Mouse (Mus musculus): ENCODE measurements around the gene Mtx1. TPM values are rescaled to one million over a fixed set of nuclear protein-coding genes. Genes with fewer than 3 reads are reported as not detected.

Gene Mtx1
- polyA plus RNA-seq, 1 experiment from 2014 or later, result 167 TPM

DNA sequence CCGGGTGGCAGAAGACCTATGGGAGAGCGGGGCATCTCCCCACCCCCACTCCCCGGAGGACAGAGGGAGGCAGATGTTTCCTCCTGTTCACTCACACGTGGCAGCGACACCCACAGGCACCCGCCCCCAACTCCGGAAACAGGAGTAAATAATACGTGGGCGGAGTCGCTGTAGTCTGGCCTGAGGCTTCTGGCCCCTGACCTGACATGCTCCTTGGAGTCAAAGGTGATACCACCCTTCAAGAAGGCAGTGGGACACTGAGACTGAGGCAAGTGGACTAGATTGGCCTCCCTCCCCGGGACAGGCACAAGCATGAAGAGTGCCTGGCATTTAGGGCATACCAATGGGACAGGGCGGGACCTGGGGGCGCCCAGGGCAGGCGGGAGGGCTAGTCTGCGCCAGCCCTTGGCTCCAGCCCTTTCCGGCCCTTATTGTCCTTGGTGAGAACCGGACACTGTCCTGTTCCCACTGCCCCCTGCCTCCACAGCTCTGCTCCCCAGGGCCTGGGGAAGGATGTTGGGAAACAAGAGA, 24.5 kb upstream of the Mtx1 start:
- Histone ChIP-seq H3K4me1 (peaks cover 41% of the 10 kb centered on the region), H3K27ac (no peak overlapping the region), H3K4me2 (peak overlapping the region; percentile 40), H3K9ac (no peak overlapping the region), H3K9me3 (replicated peaks) (no peaks in the 10 kb centered on the region), H3K36me3 (peaks cover 18% of the 10 kb centered on the region), H3K27me3 (replicated peaks) (peaks cover 43% of the 10 kb centered on the region), H3K4me3 (0 out of 2 replicates have a peak overlapping the region, but pooled peaks have one; percentile 7)
- WGBS (ENCODE audit: insufficient replicate concordance), result 5% methylated on average over 17 of the region's 17 CpGs
- peak; percentile 33 for ATAC-seq

DNA sequence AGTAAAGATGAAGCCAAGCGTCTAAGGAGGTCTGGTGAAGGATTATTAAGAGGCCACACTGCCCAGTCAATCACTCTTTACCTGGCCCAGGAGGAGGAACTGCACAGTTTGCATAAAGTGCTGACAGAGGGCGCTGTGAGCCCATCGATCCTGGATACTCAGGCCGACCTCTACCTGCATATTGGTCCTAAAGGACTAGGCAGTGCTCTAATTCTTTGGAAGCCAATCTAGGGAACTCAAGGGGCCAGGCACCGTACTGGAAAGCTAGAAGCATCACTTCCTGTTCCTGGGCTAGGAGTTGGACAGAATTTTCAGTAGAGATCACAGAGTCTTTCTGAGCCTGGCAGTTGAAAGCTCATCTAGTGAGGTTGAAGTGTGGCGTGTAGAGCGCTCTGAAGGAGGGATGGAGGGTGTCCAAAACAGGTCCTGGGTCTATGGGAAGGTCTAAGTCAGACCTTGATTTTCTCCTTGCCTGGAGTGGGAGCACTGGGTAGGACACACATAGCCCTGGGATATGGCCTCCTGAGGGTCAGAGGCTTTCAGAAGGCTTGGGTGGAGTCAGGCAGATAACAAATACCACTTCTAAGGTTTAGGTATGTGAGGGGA, 23.6 kb upstream of the Mtx1 start:
- Histone ChIP-seq H3K36me3 (peaks cover 18% of the 10 kb centered on the region), H3K4me1 (peaks cover 48% of the 10 kb centered on the region), H3K9ac (no peak overlapping the region), H3K4me3 (no peak overlapping the region), H3K27me3 (replicated peaks) (peaks cover 43% of the 10 kb centered on the region), H3K27ac (no peak overlapping the region), H3K9me3 (replicated peaks) (no peaks in the 10 kb centered on the region), H3K4me2 (no peak overlapping the region)
- no peak for ATAC-seq
- 14% methylated on average over 7 of the region's 7 CpGs for WGBS (ENCODE audit: insufficient replicate concordance)

DNA sequence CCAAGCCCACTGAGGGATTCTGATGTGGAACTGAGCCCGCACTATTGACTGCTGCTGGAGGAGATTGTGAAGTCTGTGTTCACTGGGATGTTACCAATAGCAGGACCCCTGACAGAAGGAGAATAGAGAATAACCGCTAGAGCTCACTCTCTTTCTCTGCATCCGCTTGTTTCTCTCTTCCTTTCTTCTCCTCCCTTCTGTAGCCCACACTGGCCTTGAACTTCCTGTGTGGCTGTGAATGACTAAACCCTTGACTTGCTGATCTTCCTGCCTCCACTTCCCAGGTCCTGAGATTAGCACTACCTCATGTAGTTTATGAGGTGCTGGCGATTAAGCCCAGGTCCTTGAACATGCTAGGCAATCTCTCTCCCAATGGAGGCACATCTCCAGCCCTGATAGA, 20.6 kb upstream of the Mtx1 start:
- H3K4me2 ChIP-seq, result peak overlapping the region; percentile 88
- H3K4me3 ChIP-seq, result peak overlapping the region; percentile 75; the same call in 1 of the 2 replicates
- no peaks in the 10 kb centered on the region for H3K9me3 ChIP-seq (replicated peaks)
- H3K4me1 ChIP-seq, result peaks cover 65% of the 10 kb centered on the region
- ATAC-seq, result no peak
- peaks cover 56% of the 10 kb centered on the region for H3K27me3 ChIP-seq (replicated peaks)
- WGBS (ENCODE audit: insufficient replicate concordance), result 58% methylated on average over 4 of the region's 4 CpGs
- peaks cover 18% of the 10 kb centered on the region for H3K36me3 ChIP-seq
- H3K27ac ChIP-seq, result no peak overlapping the region
- peak overlapping the region; percentile 76; the same call in 1 of the 2 replicates for H3K9ac ChIP-seq

DNA sequence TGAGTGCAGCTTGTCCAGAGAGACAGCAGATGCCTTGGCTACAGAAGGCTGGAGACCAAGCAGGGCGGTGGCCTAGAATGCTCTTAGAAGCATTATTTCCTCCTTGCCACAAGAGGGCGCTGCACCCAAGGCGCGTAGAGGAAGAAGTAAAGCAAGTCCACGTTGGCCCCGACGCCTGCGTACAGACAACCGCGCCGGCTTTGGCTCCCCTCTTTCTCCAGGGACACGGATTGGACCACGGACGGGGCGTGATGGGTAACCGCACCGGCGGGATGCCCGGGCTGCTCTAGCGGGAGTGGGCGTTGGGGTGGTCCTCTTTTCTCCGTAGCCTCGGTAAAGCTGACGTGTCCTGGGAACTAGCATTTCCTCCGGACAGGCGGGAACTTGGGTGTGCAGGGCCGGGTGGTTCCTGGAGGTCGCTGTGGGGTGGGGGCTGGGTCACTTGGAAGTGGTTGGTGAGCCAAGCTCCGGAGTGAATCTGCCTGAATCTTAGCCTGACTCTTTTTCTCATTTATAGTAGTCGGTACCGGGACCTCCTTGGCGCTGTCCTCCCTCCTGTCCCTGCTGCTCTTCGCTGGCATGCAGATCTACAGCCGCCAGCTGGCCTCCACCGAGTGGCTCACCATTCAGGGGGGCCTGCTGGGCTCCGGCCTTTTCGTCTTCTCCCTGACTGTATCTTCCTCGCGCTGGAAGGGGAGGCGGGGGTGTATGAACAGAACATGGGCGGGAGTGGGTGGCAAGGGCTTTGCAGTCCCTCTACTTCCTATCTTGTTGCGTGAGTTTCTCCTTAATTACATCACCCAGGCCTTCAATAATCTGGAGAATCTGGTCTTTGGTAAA, 19.6 kb upstream of the Mtx1 start, which contains the start of gene Trim46:
Trim46 (minus strand) TSS at position 49 of the 840 bp plus-strand sequence.
- Histone ChIP-seq H3K9ac (peak within 1 kb of the TSS; percentile 76), H3K27ac (peak within 1 kb of the TSS; percentile 49; the same call in 1 of the 2 replicates), H3K9me3 (replicated peaks) (no peaks in the 10 kb centered on the region), H3K4me3 (peak within 1 kb of the TSS; percentile 75), H3K4me1 (peaks cover 63% of the 10 kb centered on the region), H3K36me3 (peaks cover 18% of the 10 kb centered on the region), H3K4me2 (peak within 1 kb of the TSS; percentile 88), H3K27me3 (replicated peaks) (peaks cover 53% of the 10 kb centered on the region)
- ATAC-seq, result peak; percentile 66
- WGBS (ENCODE audit: insufficient replicate concordance), result under 1% methylated on average over 42 of the region's 42 CpGs

DNA sequence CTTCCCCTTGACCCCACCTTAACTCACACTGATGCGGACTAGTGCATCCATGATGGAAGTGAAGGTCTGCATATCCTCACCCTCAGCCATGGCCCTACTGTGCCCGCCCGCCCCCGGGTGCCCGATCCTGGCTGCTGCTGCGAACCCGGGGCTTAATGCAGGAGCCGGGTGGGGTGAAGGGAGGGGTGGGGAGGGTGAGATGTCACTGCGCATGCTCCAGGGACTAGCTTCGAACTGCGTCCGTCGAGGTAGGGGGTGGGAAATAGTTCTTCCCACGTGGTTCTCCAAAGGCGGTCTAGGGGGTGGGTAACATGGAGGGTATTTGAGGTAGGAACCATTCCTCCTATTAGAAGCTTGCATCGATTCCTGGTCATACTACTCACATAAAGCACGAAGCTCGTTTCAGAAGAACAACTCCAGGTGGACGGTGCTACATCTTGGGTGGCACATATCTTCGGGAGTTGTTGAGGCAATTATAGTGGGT, 18.8 kb upstream of the Mtx1 start, which contains the start of gene Krtcap2:
Krtcap2 (plus strand) TSS at position 279 of the 484 bp plus-strand sequence.
- WGBS (ENCODE audit: insufficient replicate concordance), result 5% methylated on average over 20 of the region's 20 CpGs
- H3K4me1 ChIP-seq, result peaks cover 55% of the 10 kb centered on the region
- peaks cover 18% of the 10 kb centered on the region for H3K36me3 ChIP-seq
- peak within 1 kb of the TSS; percentile 88 for H3K4me2 ChIP-seq
- H3K9me3 ChIP-seq (replicated peaks), result no peaks in the 10 kb centered on the region
- peak within 1 kb of the TSS; percentile 49; the same call in 1 of the 2 replicates for H3K27ac ChIP-seq
- H3K27me3 ChIP-seq (replicated peaks), result peaks cover 49% of the 10 kb centered on the region
- H3K4me3 ChIP-seq, result peak within 1 kb of the TSS; percentile 75
- H3K9ac ChIP-seq, result peak within 1 kb of the TSS; percentile 76
- ATAC-seq, result peak; percentile 13; the same call in 1 of the 2 replicates

DNA sequence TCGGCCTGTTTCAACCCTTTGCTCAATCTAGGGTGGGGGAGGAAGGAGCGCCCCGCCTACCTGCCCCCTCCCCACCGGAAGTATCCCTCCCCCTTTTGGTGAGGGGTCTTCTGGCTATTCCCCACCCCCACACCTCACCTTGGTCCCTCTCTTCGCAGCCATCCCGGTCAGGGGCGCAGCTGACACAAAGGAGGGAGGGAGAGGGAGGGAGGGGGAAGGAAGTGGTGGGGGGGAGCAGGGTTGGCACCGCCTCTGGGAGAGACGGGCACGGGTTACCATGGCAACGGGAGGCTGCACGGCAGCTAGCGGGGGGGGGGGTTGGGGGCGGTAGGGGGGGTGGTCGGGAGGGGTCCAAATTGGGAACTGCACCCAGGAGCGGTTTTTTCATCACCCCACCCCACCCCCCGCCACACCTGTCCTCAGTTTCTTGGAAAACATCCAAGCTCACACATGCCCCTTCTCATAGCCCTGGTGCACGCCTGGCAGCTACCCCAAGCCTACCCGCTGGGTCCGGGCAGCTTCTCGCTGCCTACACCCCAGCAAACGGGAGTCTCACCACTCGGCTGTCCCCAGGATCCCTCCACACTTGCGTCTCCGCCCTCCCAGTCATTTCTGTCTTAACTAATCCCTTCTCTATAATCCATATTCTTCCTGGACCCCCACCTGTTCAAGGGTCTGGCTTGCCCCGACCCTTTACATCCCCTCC, 18.2 kb upstream of the Mtx1 start:
- H3K9ac ChIP-seq, result 0 out of 2 replicates have a peak overlapping the region, but pooled peaks have one; percentile 13
- peaks cover 49% of the 10 kb centered on the region for H3K4me1 ChIP-seq
- peaks cover 18% of the 10 kb centered on the region for H3K36me3 ChIP-seq
- H3K4me3 ChIP-seq, result peak overlapping the region; percentile 75
- 2% methylated on average over 24 of the region's 26 CpGs for WGBS (ENCODE audit: insufficient replicate concordance)
- no peak overlapping the region for H3K27ac ChIP-seq
- no peaks in the 10 kb centered on the region for H3K9me3 ChIP-seq (replicated peaks)
- peaks cover 45% of the 10 kb centered on the region for H3K27me3 ChIP-seq (replicated peaks)
- H3K4me2 ChIP-seq, result peak overlapping the region; percentile 88
- ATAC-seq, result no peak

DNA sequence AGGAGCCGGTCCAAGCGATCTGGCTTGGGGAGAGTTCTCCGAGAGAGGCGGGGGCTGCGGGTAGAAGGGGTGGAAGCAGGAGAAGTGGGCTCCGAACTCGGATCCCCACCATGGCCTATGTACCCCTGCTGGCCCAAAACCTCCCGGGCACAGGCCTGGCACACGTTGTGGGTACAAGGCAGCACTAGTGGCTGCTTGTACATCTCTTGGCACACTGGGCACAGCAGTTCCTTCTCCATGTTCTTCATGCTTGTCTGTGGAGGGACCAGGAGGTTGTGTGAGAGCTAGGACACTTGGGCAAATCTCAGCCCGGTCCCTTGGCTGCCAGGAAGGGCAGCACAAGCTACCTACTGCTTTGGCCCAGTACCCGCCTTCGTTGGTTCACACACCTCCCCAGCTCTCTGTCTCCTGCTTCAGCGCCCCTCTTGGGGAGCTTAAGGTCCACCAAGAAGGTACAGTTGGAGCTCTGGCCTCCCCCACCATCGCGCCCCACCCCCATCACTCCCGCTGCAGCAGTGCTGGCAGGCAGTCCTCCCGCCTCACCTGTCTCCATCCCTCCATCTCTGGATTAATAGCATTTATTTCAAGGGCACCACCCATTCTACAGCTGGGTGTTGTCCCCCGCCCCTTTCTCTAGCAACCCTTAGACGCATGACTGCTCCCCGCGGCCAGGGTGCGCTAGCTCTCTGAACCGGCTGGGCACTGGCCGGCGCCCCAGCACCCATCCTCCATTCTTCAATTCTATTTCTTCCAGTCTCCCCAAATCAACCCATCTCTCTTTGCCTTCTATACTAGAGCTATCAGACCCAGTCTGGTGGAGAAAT, 17.5 kb upstream of the Mtx1 start:
- Histone ChIP-seq H3K36me3 (peaks cover 14% of the 10 kb centered on the region), H3K4me1 (peaks cover 49% of the 10 kb centered on the region), H3K27me3 (replicated peaks) (peaks cover 46% of the 10 kb centered on the region), H3K4me3 (peak overlapping the region; percentile 75), H3K27ac (no peak overlapping the region), H3K9ac (0 out of 2 replicates have a peak overlapping the region, but pooled peaks have one; percentile 13), H3K4me2 (peak overlapping the region; percentile 88), H3K9me3 (replicated peaks) (no peaks in the 10 kb centered on the region)
- no peak for ATAC-seq
- WGBS (ENCODE audit: insufficient replicate concordance), result 14% methylated on average over 25 of the region's 25 CpGs

DNA sequence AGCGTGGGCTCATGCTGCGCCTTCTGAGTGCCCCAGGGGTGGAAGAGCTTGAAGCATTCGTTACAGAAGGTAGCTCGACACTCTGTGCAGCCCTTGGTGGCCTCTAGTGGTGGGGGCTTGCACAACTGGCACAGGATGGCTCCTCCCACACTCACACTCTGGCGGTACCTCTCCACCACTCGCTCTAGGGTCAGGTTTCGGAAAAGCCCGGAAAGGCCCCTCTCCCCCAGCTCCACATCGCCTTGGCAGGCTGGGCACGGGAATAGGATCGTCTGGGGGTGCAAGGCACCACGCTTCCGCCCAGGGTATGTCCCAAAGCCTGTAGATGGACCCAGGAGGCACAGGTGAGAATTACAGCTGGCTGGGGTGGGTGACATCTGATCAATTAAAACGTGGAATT, 16.7 kb upstream of the Mtx1 start:
- H3K4me2 ChIP-seq, result peak overlapping the region; percentile 31
- H3K27ac ChIP-seq, result no peak overlapping the region
- no peaks in the 10 kb centered on the region for H3K9me3 ChIP-seq (replicated peaks)
- ATAC-seq, result no peak
- peaks cover 53% of the 10 kb centered on the region for H3K27me3 ChIP-seq (replicated peaks)
- no peak overlapping the region for H3K4me3 ChIP-seq
- peaks cover 52% of the 10 kb centered on the region for H3K4me1 ChIP-seq
- H3K36me3 ChIP-seq, result peaks cover 7% of the 10 kb centered on the region
- H3K9ac ChIP-seq, result no peak overlapping the region
- 18% methylated on average over 14 of the region's 14 CpGs for WGBS (ENCODE audit: insufficient replicate concordance)

DNA sequence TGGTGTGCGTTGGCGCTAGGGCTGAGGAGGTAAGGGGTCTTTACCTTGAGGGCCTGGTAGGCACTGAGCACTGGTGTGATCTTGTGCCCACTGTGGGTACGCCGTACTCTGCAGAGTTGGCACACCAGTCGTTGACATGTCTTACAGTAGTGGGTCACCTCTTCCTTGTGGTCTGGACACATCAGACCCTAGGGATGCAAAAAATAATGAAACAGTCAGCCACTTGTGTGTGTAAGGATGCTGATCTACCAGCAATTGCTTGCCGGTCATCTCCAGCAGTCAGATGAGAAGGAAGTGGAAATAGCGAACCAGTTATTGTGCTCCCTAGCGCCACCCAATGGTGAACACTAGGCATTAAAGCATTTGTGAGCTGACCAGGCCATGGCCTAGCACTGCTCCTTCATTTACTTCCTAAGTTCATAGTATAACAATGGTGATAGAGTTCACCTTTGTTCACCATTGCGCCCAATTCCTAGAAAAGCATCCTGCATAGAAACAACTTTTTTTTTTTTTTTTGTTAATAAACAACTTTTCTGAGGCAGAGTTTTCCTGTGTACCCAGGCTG, 15.5 kb upstream of the Mtx1 start:
- Histone ChIP-seq H3K27ac (no peak overlapping the region), H3K36me3 (no peaks in the 10 kb centered on the region), H3K4me2 (no peak overlapping the region), H3K9me3 (replicated peaks) (no peaks in the 10 kb centered on the region), H3K4me3 (no peak overlapping the region), H3K9ac (no peak overlapping the region), H3K4me1 (peaks cover 46% of the 10 kb centered on the region), H3K27me3 (replicated peaks) (peaks cover 63% of the 10 kb centered on the region)
- ATAC-seq, result no peak
- 58% methylated on average over 9 of the region's 9 CpGs for WGBS (ENCODE audit: insufficient replicate concordance)

DNA sequence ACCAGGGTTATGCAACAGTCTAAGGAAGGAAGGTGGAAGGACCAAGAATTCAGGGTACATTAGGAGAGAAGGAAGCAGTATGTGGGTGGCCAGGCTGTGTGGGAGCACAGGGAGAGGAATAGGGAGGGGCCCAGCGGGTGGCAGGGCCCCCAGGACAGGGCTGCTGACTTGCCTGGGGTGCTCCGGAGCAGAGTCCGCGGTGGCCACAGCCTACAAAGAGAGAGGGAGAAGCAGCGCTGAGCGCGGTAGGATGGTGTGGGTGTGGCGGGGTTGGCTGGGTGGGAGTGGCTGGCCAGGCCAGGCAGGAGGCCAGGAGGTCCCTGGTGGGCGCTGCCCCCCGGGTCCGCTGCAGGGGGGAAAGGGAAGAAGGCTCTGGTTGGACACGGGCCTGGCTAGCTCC, 11.6 kb upstream of the Mtx1 start:
- Histone ChIP-seq H3K4me2 (no peak overlapping the region), H3K27ac (no peak overlapping the region), H3K27me3 (replicated peaks) (peaks cover 69% of the 10 kb centered on the region), H3K4me3 (no peak overlapping the region), H3K9ac (no peak overlapping the region), H3K4me1 (peaks cover 11% of the 10 kb centered on the region), H3K9me3 (replicated peaks) (no peaks in the 10 kb centered on the region), H3K36me3 (no peaks in the 10 kb centered on the region)
- ATAC-seq, result peak; percentile 33; the same call in 1 of the 2 replicates
- 56% methylated on average over 12 of the region's 12 CpGs for WGBS (ENCODE audit: insufficient replicate concordance)

Measured in liver, embryonic 12.5 days (tissue).